Mouse (Mus musculus) heart, embryonic 10.5 days (tissue): ENCODE data around the gene Rfc5. TPM values are rescaled to one million over a fixed set of nuclear protein-coding genes. Genes with fewer than 3 reads are reported as not detected.

Experiments
- DNase-seq: peaks from one replicate; pipeline ENCODE4 v3.0.0-alpha.2; 2017; ENCODE audit warnings: low spot score
- H3K27ac ChIP-seq: fragments of 300-500 bp; sonication (generic); 2 replicates; pipeline ENCODE4 v1.5.1; 2016; ENCODE audit warnings: mild to moderate bottlenecking
- H3K27me3 ChIP-seq: fragments of 300-500 bp; sonication (generic); 2 replicates; pipeline ENCODE4 v1.6.1; 2016; ENCODE audit warnings: mild to moderate bottlenecking; ENCODE audit not compliant: poor library complexity, insufficient read depth, severe bottlenecking
- H3K36me3 ChIP-seq: fragments of 300-500 bp; sonication (generic); 2 replicates; pipeline ENCODE4 v1.6.1; 2016; ENCODE audit warnings: mild to moderate bottlenecking, moderate library complexity
- H3K4me1 ChIP-seq: fragments of 300-500 bp; sonication (generic); 2 replicates; pipeline ENCODE4 v1.6.1; 2016; ENCODE audit warnings: mild to moderate bottlenecking
- H3K4me3 ChIP-seq: fragments of 300-500 bp; sonication (generic); 2 replicates; pipeline ENCODE4 v1.5.1; 2016; ENCODE audit warnings: mild to moderate bottlenecking, moderate library complexity
- H3K9me3 ChIP-seq: fragments of 300-500 bp; sonication (generic); 2 replicates; pipeline ENCODE4 v1.6.1; 2016; ENCODE audit warnings: mild to moderate bottlenecking, moderate library complexity
- WGBS: fragments of 180-500 bp; shearing (Covaris S2); methylation state at CpG from one replicate; pipeline ENCODE4 v1.1.7; 2016; 5-methylcytosine and 5-hydroxymethylcytosine counted together
- polyA plus RNA-seq: library from polyadenylated mRNA; unstranded; fragments of >200 nt; fragmentation: Nextera tagmentation; extraction: Ambion mirVana; gene quantifications from 2 replicates; pipeline ENCODE4 v1.2.1, GENCODE M21; 2016

Gene Rfc5
- polyA plus RNA-seq, 1 experiment from 2014 or later: 105 TPM

DNA sequence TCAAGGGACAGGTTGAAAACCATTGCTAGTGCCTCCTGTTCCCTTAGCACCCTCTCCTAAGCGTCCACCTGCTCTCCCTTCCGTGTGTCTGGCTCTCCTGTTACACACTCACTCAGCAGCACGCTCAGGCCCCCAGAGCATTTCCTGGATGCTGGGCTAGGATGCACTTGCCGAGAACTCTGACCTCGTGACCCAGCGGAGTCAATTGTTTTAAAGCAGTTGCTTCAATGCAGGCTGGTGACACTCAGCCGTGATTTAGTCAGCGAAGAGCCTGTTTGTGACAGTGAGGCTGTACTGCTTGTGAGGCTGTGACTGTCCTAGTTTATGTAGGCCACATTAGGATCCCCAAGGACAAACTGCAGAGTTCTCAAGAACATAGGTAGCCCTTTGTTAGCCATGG is 21.6 kb downstream of the Rfc5 start:
- no peak overlapping the region for H3K27ac ChIP-seq
- WGBS: 54% methylated on average over 8 of the region's 8 CpGs

DNA sequence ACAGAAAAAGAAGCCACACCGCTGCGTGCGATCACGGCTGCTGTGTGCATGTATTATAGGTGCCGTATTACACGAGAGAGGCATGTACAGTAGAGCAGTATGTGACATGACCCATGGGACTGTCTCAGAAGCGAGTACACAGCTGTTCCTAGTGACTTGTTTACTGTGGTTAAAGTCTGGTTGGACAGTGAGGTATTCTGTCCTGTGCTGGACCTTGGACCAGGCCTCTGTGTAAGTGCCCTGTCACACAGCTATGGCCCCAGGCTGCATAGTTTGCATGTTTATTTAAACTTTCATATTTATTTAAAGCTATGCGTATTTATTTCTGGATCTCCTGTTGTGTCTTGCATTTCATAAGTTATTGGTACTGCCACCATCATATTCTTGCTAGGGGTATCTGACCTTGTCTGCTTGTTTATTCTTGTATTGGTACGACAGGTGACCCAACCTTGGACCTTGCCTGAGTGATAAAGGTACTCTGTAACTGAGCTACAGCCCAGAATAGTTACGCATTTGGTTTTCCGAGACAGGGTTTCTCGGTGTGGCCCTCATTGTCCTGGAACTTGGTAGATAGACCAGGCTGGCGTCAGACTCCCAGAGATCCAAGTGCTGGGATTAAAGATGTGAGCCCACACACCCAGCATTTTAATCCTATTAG is 22.8 kb downstream of the Rfc5 start:
- WGBS: 87% methylated on average over 13 of the region's 13 CpGs
- Histone ChIP-seq H3K27me3 (no peaks in the 10 kb centered on the region), H3K4me1 (peaks cover 29% of the 10 kb centered on the region), H3K9me3 (no peaks in the 10 kb centered on the region), H3K36me3 (peaks cover 72% of the 10 kb centered on the region), H3K4me3 (no peak overlapping the region), H3K27ac (no peak overlapping the region)
- no peak for DNase-seq

More for the DNA sequence above, 21.6 kb downstream of the Rfc5 start:
- Histone ChIP-seq H3K9me3 (no peaks in the 10 kb centered on the region), H3K36me3 (peaks cover 84% of the 10 kb centered on the region), H3K4me3 (no peak overlapping the region), H3K27me3 (no peaks in the 10 kb centered on the region), H3K4me1 (peaks cover 17% of the 10 kb centered on the region)
- no peak for DNase-seq

DNA sequence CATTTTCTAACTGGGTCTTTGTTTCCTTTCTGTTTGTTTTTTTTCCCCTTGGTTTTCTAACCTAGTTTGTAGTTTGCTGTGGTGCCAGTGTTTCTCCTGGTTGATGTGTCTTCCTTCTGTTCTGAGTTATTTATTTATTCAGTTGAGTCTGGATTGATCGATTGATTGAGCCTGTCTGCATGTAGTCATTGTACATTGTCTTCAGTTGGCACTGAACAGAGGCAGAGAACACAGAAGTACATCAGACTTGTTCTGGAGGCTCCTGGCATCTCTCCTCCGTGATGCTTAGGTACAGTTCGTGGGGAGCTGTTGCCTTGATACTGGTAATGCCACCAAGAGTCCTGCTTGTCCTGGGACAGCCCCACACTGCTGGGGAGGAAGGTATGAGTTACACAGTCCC is 24.0 kb downstream of the Rfc5 start:
- Histone ChIP-seq H3K4me3 (no peak overlapping the region), H3K9me3 (no peaks in the 10 kb centered on the region), H3K4me1 (peaks cover 41% of the 10 kb centered on the region), H3K36me3 (peaks cover 60% of the 10 kb centered on the region), H3K27ac (no peak overlapping the region), H3K27me3 (no peaks in the 10 kb centered on the region)
- DNase-seq: no peak
- WGBS: 77% methylated on average over 3 of the region's 3 CpGs

DNA sequence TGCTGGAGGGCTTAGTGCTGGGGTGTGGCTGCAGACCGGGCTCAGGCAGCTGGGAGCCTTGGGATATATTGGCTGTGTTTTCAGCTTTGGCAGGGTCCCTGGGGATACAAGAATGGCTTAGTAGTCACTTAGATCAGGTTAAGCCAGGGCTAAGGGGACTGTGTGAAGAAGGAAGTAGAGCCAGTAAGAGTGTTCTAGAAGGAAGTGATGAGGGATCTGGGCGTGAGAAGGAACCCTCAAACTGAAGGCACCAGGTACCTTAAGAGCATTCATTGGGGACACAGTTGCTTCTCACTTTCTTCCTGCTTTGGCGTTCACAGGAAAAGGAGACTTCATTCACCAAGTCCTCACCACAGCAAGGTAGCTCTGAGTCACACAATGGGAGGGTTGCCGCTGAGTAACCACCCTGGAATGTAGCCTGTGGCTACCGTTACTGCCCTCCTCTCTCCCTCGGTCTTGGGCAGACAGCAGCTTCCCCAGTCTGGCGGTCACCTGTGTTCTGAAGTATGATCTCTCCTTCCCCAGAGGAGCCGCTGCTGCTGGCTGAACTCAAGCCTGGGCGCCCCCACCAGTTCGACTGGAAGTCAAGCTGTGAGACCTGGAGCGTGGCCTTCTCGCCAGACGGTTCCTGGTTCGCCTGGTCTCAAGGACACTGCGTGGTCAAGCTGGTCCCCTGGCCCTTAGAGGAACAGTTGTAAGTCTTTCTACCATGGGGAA is 25.6 kb downstream of the Rfc5 start:
- Histone ChIP-seq H3K36me3 (peaks cover 44% of the 10 kb centered on the region), H3K4me1 (peaks cover 54% of the 10 kb centered on the region), H3K4me3 (0 out of 2 replicates have a peak overlapping the region, but pooled peaks have one; percentile 6), H3K9me3 (no peaks in the 10 kb centered on the region), H3K27me3 (no peaks in the 10 kb centered on the region), H3K27ac (peak overlapping the region; percentile 57)
- no peak for DNase-seq
- 43% methylated on average over 15 of the region's 15 CpGs for WGBS

DNA sequence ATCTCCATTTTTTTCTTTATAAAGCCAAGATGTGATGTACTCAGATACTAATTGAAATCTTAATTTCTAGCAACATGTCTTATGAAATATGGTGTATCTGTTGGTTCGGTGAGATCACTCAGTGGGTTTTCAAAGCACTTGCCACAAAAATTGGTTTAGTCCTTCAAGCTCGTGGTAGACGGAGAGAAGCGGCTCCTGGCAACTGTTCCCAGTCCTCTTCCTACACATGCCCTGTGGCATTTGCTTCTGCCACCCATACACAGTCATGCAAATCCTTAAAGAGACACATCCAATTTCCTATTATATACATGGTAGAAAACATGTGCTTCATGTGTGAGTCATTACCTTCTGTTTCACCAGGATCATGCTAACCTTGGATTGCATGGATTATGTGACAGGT is 27.3 kb downstream of the Rfc5 start:
- no peak for DNase-seq
- H3K27me3 ChIP-seq: no peaks in the 10 kb centered on the region
- peaks cover 31% of the 10 kb centered on the region for H3K36me3 ChIP-seq
- peaks cover 59% of the 10 kb centered on the region for H3K4me1 ChIP-seq
- H3K9me3 ChIP-seq: no peaks in the 10 kb centered on the region
- no peak overlapping the region for H3K4me3 ChIP-seq
- H3K27ac ChIP-seq: no peak overlapping the region
- 90% methylated on average over 4 of the region's 4 CpGs for WGBS

DNA sequence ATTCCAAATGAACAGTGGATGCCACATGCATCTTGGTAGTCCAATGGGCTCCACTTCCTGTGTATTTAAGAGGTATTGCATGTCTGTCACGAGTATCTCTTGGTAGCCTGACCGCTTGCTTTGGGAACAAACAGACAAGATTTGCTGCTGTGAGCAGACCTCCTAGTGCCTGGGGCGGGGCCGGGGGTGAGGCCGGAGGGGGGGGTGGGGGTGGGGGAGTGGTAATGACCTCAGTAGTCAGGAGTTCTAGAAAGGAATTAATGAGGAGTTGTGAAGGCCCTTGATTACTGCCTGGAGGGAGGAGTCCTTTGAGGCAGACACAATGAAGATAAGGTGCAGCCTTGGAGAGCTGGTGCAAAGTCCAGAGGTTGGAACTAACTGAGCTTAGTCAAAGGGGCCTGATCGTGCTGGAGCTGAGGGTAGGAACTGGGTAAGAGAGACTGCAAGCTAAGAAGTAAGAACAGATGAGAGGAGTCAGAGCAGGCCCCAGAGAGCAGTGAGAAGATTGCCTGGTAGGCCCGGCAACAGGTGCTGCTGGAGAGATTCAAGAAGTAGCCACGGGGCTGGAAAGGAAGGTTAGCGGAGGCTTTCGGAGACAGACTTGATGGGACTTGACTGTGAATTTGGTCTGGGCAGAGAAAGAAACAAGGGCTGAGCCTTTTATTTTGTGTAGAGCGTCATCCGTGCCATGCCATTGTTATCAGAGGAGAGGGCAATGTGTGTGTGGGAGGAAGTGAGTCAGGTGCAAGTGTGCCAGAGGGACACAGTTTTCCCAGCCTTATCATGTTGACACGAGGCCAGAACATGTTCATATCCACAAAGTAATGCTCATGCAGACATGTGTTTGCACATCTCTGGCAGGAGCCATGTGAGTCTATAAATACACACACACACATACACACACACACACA is 28.0 kb downstream of the Rfc5 start:
- WGBS: 24% methylated on average over 13 of the region's 13 CpGs

DNA sequence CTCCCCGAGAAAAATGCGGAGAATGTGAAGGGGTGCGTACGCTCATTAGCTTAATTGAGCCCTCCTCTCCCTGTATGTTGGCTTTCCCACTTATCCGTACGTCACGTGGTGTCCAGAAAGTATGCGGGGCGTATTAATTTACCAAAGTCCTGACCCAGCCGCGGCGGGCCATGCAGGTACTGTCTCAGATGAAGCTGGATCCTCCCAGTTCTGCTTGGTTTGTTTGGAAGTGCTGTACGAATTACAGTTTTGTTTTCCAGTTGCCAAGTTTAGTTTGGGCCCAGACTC is 28.7 kb downstream of the Rfc5 start:
- DNase-seq: no peak
- H3K4me1 ChIP-seq: peaks cover 72% of the 10 kb centered on the region

More for the DNA sequence above, 28.0 kb downstream of the Rfc5 start:
- no peaks in the 10 kb centered on the region for H3K9me3 ChIP-seq
- peak overlapping the region; percentile 27 for H3K4me3 ChIP-seq
- peaks cover 66% of the 10 kb centered on the region for H3K4me1 ChIP-seq
- peak; percentile 86 for DNase-seq
- H3K36me3 ChIP-seq: peaks cover 25% of the 10 kb centered on the region
- H3K27ac ChIP-seq: peak overlapping the region; percentile 81
- no peaks in the 10 kb centered on the region for H3K27me3 ChIP-seq

DNA sequence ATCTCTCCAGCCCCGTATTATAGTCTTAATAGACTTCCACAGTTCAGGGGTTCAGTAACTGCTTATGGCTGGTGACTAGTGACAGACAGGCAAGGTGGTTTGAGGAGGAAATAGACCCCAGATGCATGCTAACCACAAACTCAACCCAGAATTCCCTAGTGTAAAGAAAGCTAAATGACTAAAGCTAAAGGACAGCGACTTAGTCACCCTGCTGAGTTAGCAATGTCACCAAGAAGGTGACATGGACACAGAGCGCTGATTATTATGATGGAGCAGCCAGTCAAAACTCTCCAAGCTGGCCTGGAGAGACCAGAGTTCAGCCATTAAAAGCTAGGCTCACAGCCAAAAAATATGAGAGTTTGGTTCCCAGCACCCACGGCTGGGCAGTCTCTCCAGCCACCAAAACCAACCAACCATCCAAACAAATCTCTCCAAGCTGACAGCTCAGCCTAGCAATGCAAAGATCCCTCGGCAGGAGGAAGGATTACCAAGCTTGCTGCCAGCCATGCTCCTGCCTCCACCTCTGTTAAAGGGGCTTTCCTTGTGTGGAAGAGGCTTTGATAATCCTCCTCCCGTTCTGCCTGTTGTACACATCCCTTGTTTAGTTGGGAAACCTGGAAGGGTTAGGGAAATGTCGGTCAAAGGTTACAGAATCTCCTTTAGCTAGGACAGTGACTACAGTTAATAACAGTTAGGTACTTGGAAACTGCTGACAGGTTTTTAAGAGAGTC is 29.2 kb downstream of the Rfc5 start:
- H3K4me1 ChIP-seq: peaks cover 72% of the 10 kb centered on the region
- DNase-seq: no peak

More for the DNA sequence above, 28.7 kb downstream of the Rfc5 start:
- H3K36me3 ChIP-seq: peaks cover 18% of the 10 kb centered on the region
- no peaks in the 10 kb centered on the region for H3K27me3 ChIP-seq
- no peaks in the 10 kb centered on the region for H3K9me3 ChIP-seq
- peak overlapping the region; percentile 81; the same call in 1 of the 2 replicates for H3K27ac ChIP-seq
- 36% methylated on average over 13 of the region's 13 CpGs for whole genome bisulfite sequencing
- no peak overlapping the region; the same call in 1 of the 2 replicates for H3K4me3 ChIP-seq

DNA sequence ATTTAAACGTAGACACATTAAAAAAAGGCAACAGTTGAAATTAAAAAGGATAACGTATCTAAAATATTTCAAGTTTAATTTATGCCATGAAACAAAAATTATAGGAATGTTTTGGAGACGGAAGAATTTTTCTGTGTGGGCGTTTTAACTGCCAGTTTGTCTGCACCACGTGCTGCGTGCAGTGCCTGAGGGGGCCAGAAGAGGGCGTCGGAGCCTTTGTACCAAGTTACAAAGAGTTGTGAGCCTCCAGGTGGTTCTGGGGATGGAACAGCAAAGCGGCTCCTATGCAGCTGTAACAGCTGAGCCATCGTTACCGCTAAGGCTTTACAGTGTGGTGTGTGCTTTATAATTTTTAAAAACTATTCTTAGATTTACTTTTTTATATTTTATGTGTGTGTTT is 30.1 kb downstream of the Rfc5 start:
- no peaks in the 10 kb centered on the region for H3K9me3 ChIP-seq
- peaks cover 69% of the 10 kb centered on the region for H3K4me1 ChIP-seq
- H3K27ac ChIP-seq: no peak overlapping the region
- DNase-seq: no peak
- H3K36me3 ChIP-seq: peaks cover 4% of the 10 kb centered on the region; the same call in 1 of the 2 replicates
- H3K4me3 ChIP-seq: peak overlapping the region; percentile 97
- WGBS: 31% methylated on average over 11 of the region's 11 CpGs
- H3K27me3 ChIP-seq: no peaks in the 10 kb centered on the region

More for the DNA sequence above, 29.2 kb downstream of the Rfc5 start:
- WGBS: 41% methylated on average over 7 of the region's 7 CpGs
- Histone ChIP-seq H3K9me3 (no peaks in the 10 kb centered on the region), H3K27me3 (no peaks in the 10 kb centered on the region), H3K36me3 (peaks cover 13% of the 10 kb centered on the region), H3K27ac (peak overlapping the region; percentile 81; the same call in 1 of the 2 replicates), H3K4me3 (no peak overlapping the region; the same call in 1 of the 2 replicates)

DNA sequence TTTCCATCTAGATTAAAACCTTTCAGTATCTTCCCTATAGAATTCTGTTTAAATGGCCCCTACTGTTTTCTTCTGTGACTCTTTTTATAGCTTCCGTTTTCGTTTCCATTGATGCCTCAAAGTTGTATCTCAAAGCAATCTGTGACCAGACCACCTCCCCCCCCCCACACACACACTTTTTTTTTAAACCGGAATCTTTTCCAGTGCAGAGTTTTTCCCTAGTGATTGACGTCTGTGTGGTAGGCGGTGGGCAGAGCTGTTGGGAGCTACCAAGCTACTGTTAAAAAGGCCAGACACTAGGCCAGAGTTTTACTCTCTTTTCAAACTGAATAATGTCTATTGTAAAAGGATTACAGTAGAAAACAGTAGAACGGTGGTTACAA is 30.6 kb downstream of the Rfc5 start:
- Histone ChIP-seq H3K4me3 (peak overlapping the region; percentile 97), H3K4me1 (peaks cover 64% of the 10 kb centered on the region), H3K27ac (peak overlapping the region; percentile 96), H3K27me3 (no peaks in the 10 kb centered on the region), H3K36me3 (no peaks in the 10 kb centered on the region), H3K9me3 (no peaks in the 10 kb centered on the region)
- 11% methylated on average over 6 of the region's 6 CpGs for WGBS
- DNase-seq: no peak

DNA sequence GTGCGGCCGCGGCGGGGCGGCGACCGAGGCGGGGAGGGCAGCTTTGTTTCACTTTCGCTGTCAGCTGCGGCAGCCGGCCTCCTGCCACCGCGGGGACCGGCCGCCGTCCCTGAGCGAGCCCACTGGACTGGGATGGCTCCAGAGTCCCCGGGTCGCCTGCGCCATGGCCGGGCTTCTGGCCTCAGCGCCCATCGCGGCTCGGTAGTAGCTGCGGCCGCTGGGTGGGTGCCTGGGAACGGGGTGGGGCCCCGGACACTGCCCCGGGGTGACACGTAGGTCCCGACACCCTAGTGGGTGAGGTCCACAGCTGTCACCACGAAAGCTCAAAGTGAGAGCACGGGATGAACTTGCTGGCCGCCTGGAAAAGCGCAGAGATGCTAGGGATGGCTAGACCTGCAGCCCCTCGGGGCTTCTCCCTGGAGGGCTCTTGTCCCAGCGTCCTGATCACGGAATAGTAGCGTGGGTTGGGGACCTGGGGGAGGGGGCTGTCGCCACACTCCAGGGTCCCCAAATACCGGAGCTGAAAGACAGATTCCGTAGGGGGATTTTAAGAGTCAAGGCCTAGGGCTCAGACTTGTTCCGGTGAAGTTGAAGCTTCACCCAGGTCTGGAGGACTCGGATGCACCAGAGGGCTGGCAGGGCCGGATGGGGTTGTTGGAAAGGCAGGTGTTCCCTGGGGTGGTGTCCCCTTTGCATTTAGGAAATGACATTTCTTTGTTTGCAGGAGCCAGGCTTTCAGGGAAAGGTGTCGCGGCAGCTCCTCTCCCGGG is 31.2 kb downstream of the Rfc5 start:
- H3K4me3 ChIP-seq: peak overlapping the region; percentile 97
- H3K27me3 ChIP-seq: no peaks in the 10 kb centered on the region
- no peaks in the 10 kb centered on the region for H3K36me3 ChIP-seq
- H3K9me3 ChIP-seq: no peaks in the 10 kb centered on the region
- WGBS: 1% methylated on average over 46 of the region's 49 CpGs
- peak overlapping the region; percentile 96 for H3K27ac ChIP-seq
- DNase-seq: no peak
- H3K4me1 ChIP-seq: peaks cover 58% of the 10 kb centered on the region

DNA sequence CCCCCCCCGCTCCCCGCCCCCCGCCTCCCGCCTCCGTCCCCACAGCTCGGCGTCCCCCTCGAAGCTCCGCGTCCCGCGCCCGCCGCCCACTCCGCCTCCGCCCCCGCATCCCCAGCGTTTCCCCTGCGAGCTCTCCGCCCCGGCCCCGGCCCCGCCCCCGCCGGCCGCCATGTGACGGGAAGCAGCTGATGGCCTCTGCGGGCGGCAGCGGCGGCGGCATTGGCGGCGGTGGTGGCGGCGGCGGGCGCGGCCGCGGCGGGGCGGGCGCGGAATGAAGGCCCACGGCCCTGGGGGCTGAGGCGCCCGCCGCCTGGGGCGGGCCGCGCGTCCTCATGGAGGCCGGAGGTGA is 31.7 kb downstream of the Rfc5 start, which contains the start of gene Wsb2:
TSS of gene Wsb2 (plus strand) at position 176 of the 349 bp plus-strand sequence.
- WGBS: 1% methylated on average over 33 of the region's 54 CpGs
- no peaks in the 10 kb centered on the region for H3K36me3 ChIP-seq
- peak within 1 kb of the TSS; percentile 97 for H3K4me3 ChIP-seq
- peak within 1 kb of the TSS; percentile 96 for H3K27ac ChIP-seq
- DNase-seq: peak; percentile 92
- H3K4me1 ChIP-seq: peaks cover 54% of the 10 kb centered on the region
- no peaks in the 10 kb centered on the region for H3K27me3 ChIP-seq
- H3K9me3 ChIP-seq: no peaks in the 10 kb centered on the region
